Comparison of ENCODE assay signal across 8 mouse cellular contexts in genomic region chr9:44113105-44113789, GRCm38 (mm10). TPM values are rescaled to one million over a fixed set of nuclear protein-coding genes. Genes with fewer than 3 reads are reported as not detected.
DNase-seq lines count a peak whose midpoint lies in the region; ATAC-seq and TF ChIP-seq lines count a peak whose summit lies in the region.

Gene Gm49380, minus strand, starts transcription at chr9:44113500.
Gene Rnf26, minus strand, starts transcription at chr9:44113517.

- no peak for TF ChIP-seq CTCF in G1E (IDR thresholded peaks at IDR 0.05; ENCODE audit: low read depth, low read length)
- TF ChIP-seq CTCF in layer of hippocampus, adult 2 months (conservative IDR thresholded peaks at IDR 0.05), result no peak
- no peak for TF ChIP-seq CTCF in lung, embryonic 14.5 days (IDR thresholded peaks at IDR 0.05; ENCODE audit: low read depth)
- no peak for TF ChIP-seq CTCF in olfactory bulb, adult 2 months (IDR thresholded peaks at IDR 0.05; ENCODE audit: insufficient read depth, low read depth, low read length)
- 0 out of 2 replicates have a peak, but pooled peaks have one; percentile 12 for TF ChIP-seq CTCF in thymus, adult 2 months (IDR thresholded peaks at IDR 0.05; ENCODE audit: borderline replicate concordance, control insufficient read depth, extremely low read depth, insufficient read depth, low read length, poor library complexity)

- WGBS in forebrain, embryonic 16.5 days, result under 1% methylated on average over 50 of the region's 51 CpGs
- WGBS in lung, embryonic 14.5 days, result under 1% methylated on average over 50 of the region's 51 CpGs
- under 1% methylated on average over 46 of the region's 51 CpGs for WGBS in olfactory bulb, adult 2 months
- under 1% methylated on average over 51 of the region's 51 CpGs for WGBS in thymus, adult 2 months

- intact Hi-C loops in heart, postnatal 36 days (cut with DNase I), result no loop called here

- H3K27me3 ChIP-seq in G1E (ENCODE audit: insufficient read depth, low read length), result 0 out of 2 replicates have a peak, but pooled peaks cover 6% of the 10 kb centered on the region
- H3K27me3 ChIP-seq in forebrain, embryonic 16.5 days (replicated peaks; ENCODE audit: control insufficient read depth, insufficient read depth, low read length), result no peaks in the 10 kb centered on the region
- no peaks in the 10 kb centered on the region for H3K27me3 ChIP-seq in lung, embryonic 14.5 days (ENCODE audit: insufficient read depth, low read length)
- no peaks in the 10 kb centered on the region for H3K27me3 ChIP-seq in thymus, adult 2 months (ENCODE audit: control insufficient read depth, insufficient read depth, low read length)

- peak; percentile 95 for ATAC-seq in G1E (ENCODE audit: extremely low read depth, insufficient number of reproducible peaks, low FRiP score, poor library complexity, severe bottlenecking)
- peak; percentile 97 for ATAC-seq in forebrain, embryonic 16.5 days
- peak; percentile 94 for ATAC-seq in lung, embryonic 14.5 days (ENCODE audit: insufficient read depth)

- peak within 1 kb of the TSS; percentile 75 for H3K9ac ChIP-seq in forebrain, embryonic 16.5 days (replicated peaks; ENCODE audit: low read depth, low read length)
- peak within 1 kb of the TSS; percentile 82 for H3K9ac ChIP-seq in lung, embryonic 14.5 days

- TF ChIP-seq POLR2A in olfactory bulb, adult 2 months (IDR thresholded peaks at IDR 0.05; ENCODE audit: insufficient read depth, low read depth, low read length), result peak; percentile 35; the same call in 1 of the 2 replicates
- TF ChIP-seq POLR2A in thymus, adult 2 months (IDR thresholded peaks at IDR 0.05; ENCODE audit: control insufficient read depth, extremely low read depth, insufficient read depth, low read length, poor library complexity), result peak; percentile 72; the same call in 1 of the 2 replicates

- peaks cover 24% of the 10 kb centered on the region for H3K36me3 ChIP-seq in G1E (replicated peaks)
- no peaks in the 10 kb centered on the region for H3K36me3 ChIP-seq in forebrain, embryonic 16.5 days (ENCODE audit: control insufficient read depth, insufficient read depth)
- peaks cover 21% of the 10 kb centered on the region for H3K36me3 ChIP-seq in lung, embryonic 14.5 days (ENCODE audit: insufficient read depth)
- H3K36me3 ChIP-seq in thymus, adult 2 months (ENCODE audit: control insufficient read depth, insufficient read depth, low read length), result no peaks in the 10 kb centered on the region

- no peak within 1 kb of the TSS for H3K27ac ChIP-seq in forebrain, embryonic 16.5 days (ENCODE audit: low read length)
- H3K27ac ChIP-seq in layer of hippocampus, adult 2 months, result peak within 1 kb of the TSS; percentile 76
- H3K27ac ChIP-seq in lung, embryonic 14.5 days (ENCODE audit: low read depth), result peak within 1 kb of the TSS; percentile 72
- H3K27ac ChIP-seq in olfactory bulb, adult 2 months (ENCODE audit: insufficient read depth, low read depth, low read length), result no peak within 1 kb of the TSS
- H3K27ac ChIP-seq in thymus, adult 2 months (ENCODE audit: control insufficient read depth, insufficient read depth, low read length), result no peak within 1 kb of the TSS

- H3K4me2 ChIP-seq in forebrain, embryonic 16.5 days (ENCODE audit: low read length), result peak within 1 kb of the TSS; percentile 49
- H3K4me2 ChIP-seq in lung, embryonic 14.5 days, result peak within 1 kb of the TSS; percentile 60

- peak within 1 kb of the TSS; percentile 83 for H3K4me3 ChIP-seq in G1E (ENCODE audit: low read depth, low read length)
- peak within 1 kb of the TSS; percentile 68 for H3K4me3 ChIP-seq in forebrain, embryonic 16.5 days (replicated peaks; ENCODE audit: low read length)
- peak within 1 kb of the TSS; percentile 65 for H3K4me3 ChIP-seq in layer of hippocampus, adult 2 months
- H3K4me3 ChIP-seq in lung, embryonic 14.5 days (ENCODE audit: low read depth, low read length), result peak within 1 kb of the TSS; percentile 74
- H3K4me3 ChIP-seq in olfactory bulb, adult 2 months (ENCODE audit: insufficient read depth, low read depth, low read length), result peak within 1 kb of the TSS; percentile 81
- H3K4me3 ChIP-seq in thymus, adult 2 months (ENCODE audit: control insufficient read depth, insufficient read depth, low read length), result peak within 1 kb of the TSS; percentile 67

- no peaks in the 10 kb centered on the region for H3K9me3 ChIP-seq in G1E (replicated peaks)
- H3K9me3 ChIP-seq in forebrain, embryonic 16.5 days (ENCODE audit: control insufficient read depth, low read length), result no peaks in the 10 kb centered on the region
- no peaks in the 10 kb centered on the region for H3K9me3 ChIP-seq in lung, embryonic 14.5 days (ENCODE audit: low read depth, low read length)

- peaks cover 36% of the 10 kb centered on the region for H3K4me1 ChIP-seq in G1E (ENCODE audit: insufficient read depth, low read depth, low read length)
- H3K4me1 ChIP-seq in forebrain, embryonic 16.5 days (replicated peaks; ENCODE audit: control insufficient read depth, insufficient read depth, low read length), result peaks cover 26% of the 10 kb centered on the region
- peaks cover 11% of the 10 kb centered on the region for H3K4me1 ChIP-seq in lung, embryonic 14.5 days (ENCODE audit: insufficient read depth)
- H3K4me1 ChIP-seq in olfactory bulb, adult 2 months (ENCODE audit: control insufficient read depth, insufficient read depth, low read length), result peaks cover 26% of the 10 kb centered on the region
- H3K4me1 ChIP-seq in thymus, adult 2 months (replicated peaks; ENCODE audit: control insufficient read depth, insufficient read depth, low read length), result peaks cover 40% of the 10 kb centered on the region

- peak; percentile 98 for DNase-seq in G1E (ENCODE audit: low spot score)
- peak; percentile 94 to 98 for DNase-seq in cerebellum, adult 18-20 months
- peak; percentile 93 to 94 for DNase-seq in heart, postnatal 36 days
- peak; percentile 94 to 98 for DNase-seq in layer of hippocampus, adult 2 months (ENCODE audit: low spot score in 2 of 2)
- DNase-seq in lung, embryonic 14.5 days, result peak; percentile 98
- peak; percentile 97 for DNase-seq in thymus, adult 2 months

RNA-seq across cellular contexts. Expression of gene Gm49380, which starts in this region (rescaled TPM):
- total RNA-seq in G1E (2014; fragmentation: Nextera tagmentation) (not detected in 2 replicates), G1E (2017) (0.12 and 0.27 TPM in 2 replicates)
- 0.15 TPM in 1 of 2 replicates, not detected in the other for polyA plus RNA-seq in G1E (2012)
- 0.15 and 0.16 TPM in 2 replicates for polyA plus RNA-seq in forebrain, embryonic 16.5 days (2015; fragmentation: Nextera tagmentation; extraction: Ambion mirVana)
- under 1 TPM in 1 of 2 experiments, not detected in 1; 0.14 TPM for total RNA-seq in heart, postnatal 36 days (2021)
- under 1 TPM; 0.27 to 0.38 TPM for total RNA-seq in layer of hippocampus, adult 2 months (2021)
- 0.08 and 0.32 TPM in 2 replicates for polyA plus RNA-seq in lung, embryonic 14.5 days (2014; fragmentation: Nextera tagmentation; extraction: Ambion mirVana)
- not detected in 2 replicates for polyA plus RNA-seq in olfactory bulb, adult 2 months (2012; ENCODE audit: insufficient read depth, insufficient read length, low replicate concordance, missing spikeins)
- not detected in 2 replicates for polyA plus RNA-seq in thymus, adult 2 months (2012; rRNA removed)

RNA-seq across cellular contexts. Expression of gene Rnf26, which starts in this region (rescaled TPM):
- total RNA-seq in G1E (2014; fragmentation: Nextera tagmentation), result 40.6 and 46.9 TPM in 2 replicates
- 10.5 and 11.4 TPM in 2 replicates for total RNA-seq in G1E (2017)
- polyA plus RNA-seq in G1E (2012), result 29.7 and 41.9 TPM in 2 replicates
- 33.4 and 43.2 TPM in 2 replicates for polyA plus RNA-seq in forebrain, embryonic 16.5 days (2015; fragmentation: Nextera tagmentation; extraction: Ambion mirVana)
- total RNA-seq in heart, postnatal 36 days (2021), result 1 to 10 TPM; 6.7 to 7.6 TPM
- total RNA-seq in layer of hippocampus, adult 2 months (2021), result 10 to 100 TPM; 29.2 to 30.7 TPM
- polyA plus RNA-seq in lung, embryonic 14.5 days (2014; fragmentation: Nextera tagmentation; extraction: Ambion mirVana), result 85.6 and 89.2 TPM in 2 replicates
- 257 TPM in 1 of 2 replicates, not detected in the other for polyA plus RNA-seq in olfactory bulb, adult 2 months (2012; ENCODE audit: insufficient read depth, insufficient read length, low replicate concordance, missing spikeins)
- polyA plus RNA-seq in thymus, adult 2 months (2012; rRNA removed), result 72.3 and 119 TPM in 2 replicates

Comparison
In these comparisons a context has a peak if more than half of its experiments do, and no peak if none do; other contexts are left out.
1. H3K27ac ChIP-seq: peak in layer of hippocampus, adult 2 months (single experiment) and lung, embryonic 14.5 days (single experiment); none in forebrain, embryonic 16.5 days (single experiment), olfactory bulb, adult 2 months (single experiment) and thymus, adult 2 months (single experiment).
2. Peak in every context shown above with its lines, with median percentiles within 50 percentile points of each other: ATAC-seq, DNase-seq and H3K4me3 ChIP-seq.